In the genomic region with DNA sequence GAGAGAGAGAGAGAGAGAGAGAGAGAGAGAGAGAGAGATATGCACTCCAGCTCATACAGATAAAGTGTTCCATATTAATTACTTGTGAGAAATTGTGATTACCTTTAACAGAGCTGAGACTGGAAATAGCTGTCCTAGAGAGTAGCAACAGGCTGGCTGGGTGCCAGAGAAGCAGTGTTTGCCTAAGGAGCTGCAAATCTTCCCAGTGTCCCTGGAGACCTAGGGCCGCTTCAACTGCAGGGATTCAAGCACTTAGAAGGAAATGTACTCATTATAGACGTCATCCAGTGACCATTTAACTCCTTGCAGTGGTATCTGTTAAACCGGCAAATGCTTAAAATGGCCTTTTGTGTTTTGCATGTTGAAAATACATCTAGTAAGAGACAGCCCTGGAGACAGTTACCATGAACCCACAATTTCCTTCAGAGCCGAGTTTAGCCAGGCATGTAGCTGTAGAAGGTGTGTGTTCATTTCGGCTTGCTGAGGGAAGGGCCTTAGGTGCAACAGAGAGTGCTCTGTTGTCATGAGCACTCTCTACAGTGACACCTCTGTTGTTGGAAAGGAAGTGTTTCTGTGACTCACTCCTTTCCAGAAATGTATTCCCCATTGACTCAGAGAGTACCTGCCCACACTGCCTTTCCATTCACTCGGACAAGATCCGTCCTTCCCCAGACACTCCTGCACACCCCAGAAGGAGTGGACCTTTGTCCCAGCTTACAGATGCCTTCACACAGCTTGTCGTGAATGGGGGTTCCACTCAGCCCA, we compare ENCODE assay signal across 12 mouse cellular contexts. TPM values are rescaled to one million over a fixed set of nuclear protein-coding genes. Genes with fewer than 3 reads are reported as not detected.
DNase-seq lines count a peak whose midpoint lies in the region; ATAC-seq and TF ChIP-seq lines count a peak whose summit lies in the region.
"Had no signal": no experiment of that assay in that cellular context is flagged by ENCODE, and none has a peak within 500 bp of the region (broad histone marks: within the 10 kb centered on the region; RNA-seq: fewer than 3 reads in every experiment).

No protein-coding gene starts in this region.

- H3K9me3 ChIP-seq in hindbrain, embryonic 16.5 days (ENCODE audit: control insufficient read depth, low read length): no peaks in the 10 kb centered on the region
- H3K9me3 ChIP-seq in hindbrain, embryonic 13.5 days: no peaks in the 10 kb centered on the region
- no peaks in the 10 kb centered on the region for H3K9me3 ChIP-seq in midbrain, postnatal 0 days (ENCODE audit: low read length)
- H3K9me3 ChIP-seq in midbrain, embryonic 15.5 days: no peaks in the 10 kb centered on the region
- H3K9me3 ChIP-seq: embryonic facial prominence, embryonic 15.5 days; liver, embryonic 13.5 days had no signal

- no peaks in the 10 kb centered on the region for H3K36me3 ChIP-seq in hindbrain, embryonic 16.5 days (ENCODE audit: control insufficient read depth, insufficient read depth, low read length)
- no peaks in the 10 kb centered on the region for H3K36me3 ChIP-seq in hindbrain, embryonic 13.5 days
- no peaks in the 10 kb centered on the region for H3K36me3 ChIP-seq in midbrain, postnatal 0 days (ENCODE audit: insufficient read depth, low read length)
- H3K36me3 ChIP-seq in midbrain, embryonic 15.5 days (replicated peaks): no peaks in the 10 kb centered on the region
- H3K36me3 ChIP-seq: embryonic facial prominence, embryonic 15.5 days; liver, embryonic 13.5 days had no signal

- 62% methylated on average over 8 of the region's 8 CpGs for WGBS in hindbrain, embryonic 16.5 days
- WGBS in hindbrain, embryonic 13.5 days: 73% methylated on average over 8 of the region's 8 CpGs
- WGBS in midbrain, postnatal 0 days: 66% methylated on average over 8 of the region's 8 CpGs
- 67% methylated on average over 8 of the region's 8 CpGs for WGBS in midbrain, embryonic 15.5 days

- no peaks in the 10 kb centered on the region; the same call in 1 of the 2 replicates for H3K4me1 ChIP-seq in hindbrain, embryonic 16.5 days (ENCODE audit: control insufficient read depth, insufficient read depth, low read depth, low read length)
- H3K4me1 ChIP-seq in hindbrain, embryonic 13.5 days (replicated peaks): no peaks in the 10 kb centered on the region
- no peaks in the 10 kb centered on the region for H3K4me1 ChIP-seq in midbrain, postnatal 0 days (ENCODE audit: insufficient read depth, low read length)
- H3K4me1 ChIP-seq in midbrain, embryonic 15.5 days: no peaks in the 10 kb centered on the region
- H3K4me1 ChIP-seq: embryonic facial prominence, embryonic 15.5 days; liver, embryonic 13.5 days had no signal

- H3K9ac ChIP-seq in hindbrain, embryonic 16.5 days (ENCODE audit: low read depth, low read length): no peak overlapping the region
- H3K9ac ChIP-seq in hindbrain, embryonic 13.5 days: no peak overlapping the region
- no peak overlapping the region for H3K9ac ChIP-seq in midbrain, postnatal 0 days (replicated peaks; ENCODE audit: low read length, poor library complexity, severe bottlenecking)
- no peak overlapping the region for H3K9ac ChIP-seq in midbrain, embryonic 15.5 days
- H3K9ac ChIP-seq: embryonic facial prominence, embryonic 15.5 days; liver, embryonic 13.5 days had no signal

- TF ChIP-seq CTCF in midbrain, postnatal 0 days (IDR thresholded peaks at IDR 0.05): no peak

- no peak overlapping the region for H3K4me2 ChIP-seq in hindbrain, embryonic 16.5 days (ENCODE audit: low read length)
- no peak overlapping the region for H3K4me2 ChIP-seq in hindbrain, embryonic 13.5 days
- H3K4me2 ChIP-seq in midbrain, postnatal 0 days (ENCODE audit: low read depth, low read length, poor library complexity, severe bottlenecking): no peak overlapping the region
- H3K4me2 ChIP-seq in midbrain, embryonic 15.5 days: no peak overlapping the region
- H3K4me2 ChIP-seq: embryonic facial prominence, embryonic 15.5 days; liver, embryonic 13.5 days had no signal

- no peaks in the 10 kb centered on the region for H3K27me3 ChIP-seq in hindbrain, embryonic 16.5 days (replicated peaks; ENCODE audit: control insufficient read depth, insufficient read depth, low read length)
- no peaks in the 10 kb centered on the region for H3K27me3 ChIP-seq in hindbrain, embryonic 13.5 days
- no peaks in the 10 kb centered on the region for H3K27me3 ChIP-seq in midbrain, postnatal 0 days (ENCODE audit: insufficient read depth, low read length)
- H3K27me3 ChIP-seq in midbrain, embryonic 15.5 days (replicated peaks): no peaks in the 10 kb centered on the region
- H3K27me3 ChIP-seq: embryonic facial prominence, embryonic 15.5 days; liver, embryonic 13.5 days had no signal

- DNase-seq in embryo, embryonic 11 days: peak; percentile 9
- DNase-seq in embryo, embryonic 9.5 days (ENCODE audit: extremely low spot score): no peak
- DNase-seq in midbrain, postnatal 0 days (ENCODE audit: low spot score): peak; percentile 70
- peak; percentile 37 to 60 for DNase-seq in right cerebral cortex, adult 2 months (ENCODE audit: low spot score in 2 of 2)
- no peak for DNase-seq in thymus, postnatal 36 days
- DNase-seq: cerebellum, adult 11-12 months; liver, embryonic 13.5 days had no signal

- no peak overlapping the region for H3K27ac ChIP-seq in hindbrain, embryonic 16.5 days (ENCODE audit: low read depth, low read length)
- no peak overlapping the region for H3K27ac ChIP-seq in hindbrain, embryonic 13.5 days
- H3K27ac ChIP-seq in midbrain, postnatal 0 days (ENCODE audit: low read depth, low read length): no peak overlapping the region
- no peak overlapping the region for H3K27ac ChIP-seq in midbrain, embryonic 15.5 days
- H3K27ac ChIP-seq: embryonic facial prominence, embryonic 15.5 days; liver, embryonic 13.5 days had no signal

- H3K4me3 ChIP-seq in hindbrain, embryonic 16.5 days (ENCODE audit: low read length): no peak overlapping the region
- H3K4me3 ChIP-seq in hindbrain, embryonic 13.5 days: no peak overlapping the region
- H3K4me3 ChIP-seq in midbrain, postnatal 0 days (ENCODE audit: low read depth, low read length): no peak overlapping the region
- no peak overlapping the region for H3K4me3 ChIP-seq in midbrain, embryonic 15.5 days
- H3K4me3 ChIP-seq: embryonic facial prominence, embryonic 15.5 days; liver, embryonic 13.5 days had no signal

- ATAC-seq in hindbrain, embryonic 16.5 days: peak; percentile 37; the same call in 1 of the 2 replicates
- no peak for ATAC-seq in hindbrain, embryonic 13.5 days (ENCODE audit: low FRiP score)
- no peak for ATAC-seq in midbrain, postnatal 0 days (ENCODE audit: low FRiP score)
- no peak for ATAC-seq in midbrain, embryonic 15.5 days (replicated peaks)
- ATAC-seq: midbrain, embryonic 16.5 days had no signal

RNA-seq across cellular contexts. Expression of a gene that starts 10.3 kb away (rescaled TPM):
- polyA plus RNA-seq in hindbrain, embryonic 16.5 days (2015; fragmentation: Nextera tagmentation; extraction: Ambion mirVana): 48.0 and 53.7 TPM in 2 replicates
- polyA plus RNA-seq in hindbrain, embryonic 13.5 days (2015; fragmentation: Nextera tagmentation; extraction: Ambion mirVana): 22.1 and 23.0 TPM in 2 replicates
- 85.3 and 87.3 TPM in 2 replicates for total RNA-seq in midbrain, postnatal 0 days (2014; rRNA removed)
- polyA plus RNA-seq in midbrain, postnatal 0 days (2015; fragmentation: Nextera tagmentation; extraction: Ambion mirVana): 50.6 and 51.7 TPM in 2 replicates
- polyA plus RNA-seq in midbrain, embryonic 15.5 days (2015; fragmentation: Nextera tagmentation; extraction: Ambion mirVana): 37.9 and 40.3 TPM in 2 replicates

Comparison
In these comparisons a context has a peak if more than half of its experiments do, and no peak if none do; other contexts are left out.
1. DNase-seq: peak in embryo, embryonic 11 days (single experiment), midbrain, postnatal 0 days (single experiment) and right cerebral cortex, adult 2 months (2 of 2); none in embryo, embryonic 9.5 days (single experiment) and thymus, postnatal 36 days (0 of 2).